Mouse (Mus musculus): ENCODE data around the gene Mrps18a. TPM values are rescaled to one million over a fixed set of nuclear protein-coding genes. Genes with fewer than 3 reads are reported as not detected.

The Mrps18a gene
- total and polyA plus RNA-seq, 3 experiments, result 78.1 to 127 (median 126) TPM

DNA sequence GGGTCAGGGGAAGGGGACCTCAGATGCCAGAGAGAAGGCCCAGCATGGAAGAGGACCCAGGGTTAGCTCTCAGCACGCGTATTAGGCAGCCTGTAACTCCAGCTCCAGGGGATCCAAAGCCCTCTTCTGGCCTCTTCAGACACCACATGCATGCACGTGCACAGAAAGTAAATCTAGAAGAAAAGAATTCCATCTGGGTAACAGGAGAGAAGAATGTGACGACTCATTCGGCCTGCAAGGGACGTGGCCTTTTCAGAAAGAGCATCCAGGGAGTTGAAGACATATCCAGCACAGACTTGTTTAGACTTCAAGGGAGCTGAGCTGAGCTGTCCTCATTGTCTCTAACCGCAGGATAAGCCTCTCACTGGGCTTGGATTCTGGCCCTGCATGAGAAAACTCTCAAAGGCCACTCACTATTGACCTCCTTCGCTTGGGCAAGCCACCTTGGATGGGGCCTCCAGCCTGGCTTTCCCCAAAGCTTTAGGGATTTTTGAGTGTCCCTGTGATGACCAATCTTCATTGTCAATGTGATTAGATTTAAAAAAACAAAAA lies 8.1 kb upstream of the Mrps18a start:
- H3K4me1 ChIP-seq (ENCODE audit: control insufficient read depth in 1 of 2, insufficient read depth in 2 of 2), result peaks cover 5 to 7% of the 10 kb centered on the region in 2 experiments; a peak in 3 of 4 replicates
- H3K36me3 ChIP-seq (replicated peaks in 1 of 2; ENCODE audit: control insufficient read depth in 1 of 2, insufficient read depth in 1 of 2, low read length in 1 of 2), result no peaks in the 10 kb centered on the region
- H3K9ac ChIP-seq (ENCODE audit: insufficient read depth, low read depth), result no peak overlapping the region
- no peak overlapping the region for H3K4me3 ChIP-seq (replicated peaks in 1 of 3; ENCODE audit: low read depth in 2 of 3, low read length in 2 of 3, poor library complexity in 1 of 3)
- H3K27ac ChIP-seq (ENCODE audit: insufficient read depth, low read depth), result no peak overlapping the region
- no peak overlapping the region for H3K4me2 ChIP-seq (ENCODE audit: insufficient read depth, low read depth, poor library complexity, severe bottlenecking)
- H3K79me2 ChIP-seq (replicated peaks; ENCODE audit: control insufficient read depth, extremely low read depth, insufficient read depth, poor library complexity, severe bottlenecking), result no peaks in the 10 kb centered on the region
- in situ Hi-C loops (cut with MboI; ENCODE audit: low pct_ligation_motif_present, low pct_unique_long_range_greater_than_20kb, low sequenced_read_pairs), result no loop called here
- H3K9me3 ChIP-seq (replicated peaks; ENCODE audit: low read length), result no peaks in the 10 kb centered on the region
- no peak for DNase-seq (ENCODE audit: extremely low read depth)
- TF ChIP-seq POLR2AphosphoS2 (IDR thresholded peaks at IDR 0.05; ENCODE audit: low read depth, low read length), result no peak
- TF ChIP-seq ZKSCAN1 (IDR thresholded peaks at IDR 0.05; ENCODE audit: borderline replicate concordance, low read depth, low read length), result no peak
- TF ChIP-seq MAZ (IDR thresholded peaks at IDR 0.05; ENCODE audit: low read depth, low read length), result no peak
- TF ChIP-seq RAD21 (IDR thresholded peaks at IDR 0.05; ENCODE audit: low read depth, low read length), result no peak
- TF ChIP-seq MXI1 (IDR thresholded peaks at IDR 0.05; ENCODE audit: low read depth, low read length), result no peak
- TF ChIP-seq MAFK (IDR thresholded peaks at IDR 0.05; ENCODE audit: insufficient replicate concordance, low read length), result no peak
- no peak for TF ChIP-seq MEF2A (IDR thresholded peaks at IDR 0.05; ENCODE audit: borderline replicate concordance, low read depth, low read length)
- TF ChIP-seq EP300 (IDR thresholded peaks at IDR 0.05; ENCODE audit: low read length), result no peak
- TF ChIP-seq PAX5 (IDR thresholded peaks at IDR 0.05; ENCODE audit: low read length), result no peak
- no peak for TF ChIP-seq USF2 (conservative IDR thresholded peaks at IDR 0.05; ENCODE audit: low read depth, low read length)
- no peak for TF ChIP-seq MYC (IDR thresholded peaks at IDR 0.05; ENCODE audit: low read depth, low read length)
- TF ChIP-seq IRF4 (IDR thresholded peaks at IDR 0.05; ENCODE audit: low read depth, low read length), result no peak
- TF ChIP-seq JUND (conservative IDR thresholded peaks at IDR 0.05; ENCODE audit: low read depth, low read length), result no peak
- TF ChIP-seq JUN (IDR thresholded peaks at IDR 0.05; ENCODE audit: insufficient read depth, low read depth, low read length), result no peak
- TF ChIP-seq MAX (IDR thresholded peaks at IDR 0.05; ENCODE audit: low read length), result no peak
- H3K27me3 ChIP-seq (replicated peaks), result peaks cover 48% of the 10 kb centered on the region
- dilution Hi-C loops (cut with MboI; ENCODE audit: extremely low pct_ligation_motif_present, extremely low pct_unique_long_range_greater_than_20kb, low sequenced_read_pairs), result no loop called here

DNA sequence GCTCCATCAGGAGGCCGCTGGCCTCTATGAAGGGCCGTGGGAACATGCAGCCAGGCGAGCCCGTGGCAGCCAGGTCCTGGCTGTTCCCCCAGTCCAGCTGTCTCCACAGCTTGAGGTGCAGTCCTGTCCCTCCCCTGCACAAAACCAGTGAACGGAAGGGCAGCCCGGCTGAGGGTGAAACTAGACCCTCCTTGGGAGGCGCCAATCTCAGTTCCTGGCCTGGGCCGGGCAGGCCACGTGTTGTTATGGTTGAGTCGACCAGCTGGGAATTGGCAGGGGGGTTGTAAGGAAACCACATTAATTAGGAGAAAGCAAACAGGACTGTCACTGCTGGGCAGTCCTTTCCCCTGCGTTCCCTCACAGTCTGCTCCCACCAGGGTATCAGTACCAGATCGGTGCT lies 6.3 kb upstream of the Mrps18a start:
- dilution Hi-C loops (cut with MboI; ENCODE audit: extremely low pct_ligation_motif_present, extremely low pct_unique_long_range_greater_than_20kb, low sequenced_read_pairs), result no loop called here

More for the DNA sequence above, 6.3 kb upstream of the Mrps18a start:
- Histone ChIP-seq H3K4me1 (ENCODE audit: control insufficient read depth in 1 of 2, insufficient read depth in 2 of 2) (peaks cover 5 to 7% of the 10 kb centered on the region in 2 experiments; a peak in 3 of 4 replicates), H3K4me2 (ENCODE audit: insufficient read depth, low read depth, poor library complexity, severe bottlenecking) (no peak overlapping the region), H3K27ac (ENCODE audit: insufficient read depth, low read depth) (no peak overlapping the region), H3K79me2 (replicated peaks; ENCODE audit: control insufficient read depth, extremely low read depth, insufficient read depth, poor library complexity, severe bottlenecking) (no peaks in the 10 kb centered on the region), H3K27me3 (replicated peaks) (peaks cover 45% of the 10 kb centered on the region), H3K9ac (ENCODE audit: insufficient read depth, low read depth) (no peak overlapping the region), H3K4me3 (replicated peaks in 1 of 3; ENCODE audit: low read depth in 2 of 3, low read length in 2 of 3, poor library complexity in 1 of 3) (no peak overlapping the region), H3K36me3 (replicated peaks in 1 of 2; ENCODE audit: control insufficient read depth in 1 of 2, insufficient read depth in 1 of 2, low read length in 1 of 2) (no peaks in the 10 kb centered on the region), H3K9me3 (replicated peaks; ENCODE audit: low read length) (no peaks in the 10 kb centered on the region)
- DNase-seq (ENCODE audit: extremely low read depth), result no peak
- in situ Hi-C loops (cut with MboI; ENCODE audit: low pct_ligation_motif_present, low pct_unique_long_range_greater_than_20kb, low sequenced_read_pairs), result no loop called here
- 0 out of 2 replicates have a peak, but pooled peaks have one; percentile 26 for TF ChIP-seq MAX (IDR thresholded peaks at IDR 0.05; ENCODE audit: low read length)
- no peak for TF ChIP-seq TCF12 (IDR thresholded peaks at IDR 0.05; ENCODE audit: low read depth, low read length)
- TF ChIP-seq BHLHE40 (IDR thresholded peaks at IDR 0.05; ENCODE audit: low read depth, low read length), result 0 out of 2 replicates have a peak, but pooled peaks have one; percentile 6

Data from CH12.LX (cell line).